Mouse (Mus musculus) stomach, embryonic 15.5 days (tissue): ENCODE data around the gene Bora. TPM values are rescaled to one million over a fixed set of nuclear protein-coding genes. Genes with fewer than 3 reads are reported as not detected.
A peak's percentile ranks its signal among the peaks of the same experiment; 100 is the strongest.

Experiments
- ATAC-seq: fragments of 200-750 bp; cut with Nextera tagmentation; 2 replicates; pipeline ENCODE4 v1.8.0; 2017; ENCODE audit warnings: low read depth, moderate number of reproducible peaks, moderate TSS enrichment; ENCODE audit not compliant: insufficient read depth, low FRiP score
- H3K27ac ChIP-seq: fragments of 300-500 bp; sonication (generic); 2 replicates; pipeline ENCODE4 v1.5.1; 2015; ENCODE audit warnings: mild to moderate bottlenecking, inconsistent platforms
- H3K27me3 ChIP-seq: fragments of 300-500 bp; sonication (generic); replicated peaks from 2 replicates; pipeline ENCODE4 v1.6.1; 2015; ENCODE audit warnings: inconsistent platforms
- H3K36me3 ChIP-seq: fragments of 300-500 bp; sonication (generic); 2 replicates; pipeline ENCODE4 v1.6.1; 2015; ENCODE audit warnings: inconsistent platforms
- H3K4me1 ChIP-seq: fragments of 300-500 bp; sonication (generic); 2 replicates; pipeline ENCODE4 v1.6.1; 2015; ENCODE audit warnings: inconsistent platforms
- H3K4me2 ChIP-seq: fragments of 300-500 bp; sonication (generic); 2 replicates; pipeline ENCODE4 v1.6.1; 2015; ENCODE audit warnings: mild to moderate bottlenecking, inconsistent platforms
- H3K4me3 ChIP-seq: fragments of 300-500 bp; sonication (generic); replicated peaks from 2 replicates; pipeline ENCODE4 v1.5.1; 2015; ENCODE audit warnings: inconsistent platforms
- H3K9ac ChIP-seq: fragments of 300-500 bp; sonication (generic); 2 replicates; pipeline ENCODE4 v1.6.1; 2015; ENCODE audit warnings: inconsistent platforms
- H3K9me3 ChIP-seq: fragments of 300-500 bp; sonication (generic); 2 replicates; pipeline ENCODE4 v1.6.1; 2016; ENCODE audit warnings: inconsistent platforms
- WGBS: fragments of 180-500 bp; shearing (Covaris S2); methylation state at CpG from one replicate; pipeline ENCODE4 v1.1.7; 2015; 5-methylcytosine and 5-hydroxymethylcytosine counted together
- polyA plus RNA-seq: library from polyadenylated mRNA; unstranded; fragments of >200 nt; fragmentation: Nextera tagmentation; extraction: Ambion mirVana; gene quantifications from 2 replicates; pipeline ENCODE4 v1.2.1, GENCODE M21; 2015

Gene Bora
- polyA plus RNA-seq, 1 experiment from 2014 or later, result 57.2 TPM

- 91% methylated on average over 7 of the region's 7 CpGs for WGBS
- H3K4me2 ChIP-seq, result no peak overlapping the region
- no peak overlapping the region for H3K27ac ChIP-seq
- no peak for ATAC-seq
- H3K9ac ChIP-seq, result no peak overlapping the region
- no peak overlapping the region for H3K4me3 ChIP-seq
- no peaks in the 10 kb centered on the region for H3K4me1 ChIP-seq
- H3K9me3 ChIP-seq, result no peaks in the 10 kb centered on the region
- no peaks in the 10 kb centered on the region for H3K27me3 ChIP-seq
- peaks cover 41% of the 10 kb centered on the region for H3K36me3 ChIP-seq
Measured at GRCm38 (mm10) chr14:99088947-99089346, 42.9 kb downstream of the Bora start.

GRCm38 (mm10) chr14:99099267-99099966 is 53.4 kb downstream of the Bora start, which contains the start of the genes Pibf1 and Dis3:
TSS of gene Pibf1 (plus strand) at chr14:99099424.
TSS of gene Dis3 (minus strand) at chr14:99099770.
- ATAC-seq, result peak; percentile 100
- Histone ChIP-seq H3K4me3 (peak within 1 kb of the TSS; percentile 77), H3K4me2 (peak within 1 kb of the TSS; percentile 68), H3K9ac (peak within 1 kb of the TSS; percentile 95), H3K36me3 (peaks cover 13% of the 10 kb centered on the region), H3K27me3 (no peaks in the 10 kb centered on the region), H3K4me1 (0 out of 2 replicates have a peak, but pooled peaks cover 7% of the 10 kb centered on the region), H3K9me3 (no peaks in the 10 kb centered on the region), H3K27ac (peak within 1 kb of the TSS; percentile 72)
- WGBS, result under 1% methylated on average over 73 of the region's 73 CpGs

DNA sequence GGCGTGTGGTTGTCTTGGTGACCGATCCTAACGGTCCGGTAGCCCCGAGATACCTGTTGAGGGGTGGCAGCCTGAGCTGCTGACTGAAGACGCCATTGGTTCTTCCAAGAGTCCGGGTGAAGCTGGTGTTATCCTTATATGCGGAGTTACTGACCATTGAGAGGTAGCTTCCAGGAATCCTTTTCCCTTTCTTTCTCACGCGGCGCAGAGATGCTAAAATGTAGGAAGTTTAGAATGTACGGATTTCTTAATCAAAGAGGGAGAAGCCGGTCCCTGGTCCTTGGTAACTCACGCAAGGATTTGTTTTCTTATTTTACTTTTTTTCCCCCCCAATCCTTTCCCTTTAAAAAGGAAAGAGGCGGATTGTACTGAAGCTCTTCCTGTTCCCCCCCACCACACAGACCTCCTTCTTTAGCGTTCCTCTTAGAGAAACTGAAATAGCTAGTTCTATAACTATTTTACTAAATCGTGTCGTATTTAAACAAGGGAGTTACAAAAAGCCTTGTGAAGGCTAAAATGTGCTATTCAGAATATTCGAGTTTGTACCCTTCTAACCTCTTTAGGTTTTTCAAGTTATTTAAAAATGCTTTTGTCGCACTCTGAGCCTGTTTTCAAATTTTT is 54.1 kb downstream of the Bora start:
- 6% methylated on average over 20 of the region's 20 CpGs for WGBS
- H3K4me3 ChIP-seq, result peak overlapping the region; percentile 77
- H3K4me2 ChIP-seq, result peak overlapping the region; percentile 58
- H3K9me3 ChIP-seq, result no peaks in the 10 kb centered on the region
- no peak for ATAC-seq
- no peaks in the 10 kb centered on the region for H3K27me3 ChIP-seq
- H3K36me3 ChIP-seq, result peaks cover 13% of the 10 kb centered on the region
- H3K4me1 ChIP-seq, result 0 out of 2 replicates have a peak, but pooled peaks cover 7% of the 10 kb centered on the region
- H3K27ac ChIP-seq, result no peak overlapping the region
- H3K9ac ChIP-seq, result peak overlapping the region; percentile 42; the same call in 1 of the 2 replicates

DNA sequence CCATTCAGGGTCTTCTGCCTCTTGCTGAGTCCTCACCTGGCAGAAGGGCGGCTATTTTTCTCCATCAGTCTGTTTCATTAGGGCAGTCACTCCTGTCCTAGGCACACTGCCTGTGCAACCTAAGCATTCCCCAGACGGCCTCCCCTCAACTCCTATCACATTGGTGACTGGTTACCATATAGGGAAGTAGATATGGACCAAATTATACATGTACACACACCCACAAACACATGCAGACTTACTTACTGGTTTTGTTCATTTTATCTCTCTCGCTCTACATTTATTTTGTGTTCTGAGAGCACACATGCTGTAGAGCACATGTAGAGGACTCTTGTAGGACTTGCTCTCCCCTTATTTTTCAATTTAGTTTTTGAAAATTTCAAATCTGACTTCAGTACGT is 57.0 kb downstream of the Bora start:
- WGBS, result 86% methylated on average over 4 of the region's 4 CpGs
- Histone ChIP-seq H3K4me1 (0 out of 2 replicates have a peak, but pooled peaks cover 7% of the 10 kb centered on the region), H3K27ac (no peak overlapping the region), H3K36me3 (no peaks in the 10 kb centered on the region), H3K9ac (no peak overlapping the region), H3K27me3 (no peaks in the 10 kb centered on the region), H3K4me2 (no peak overlapping the region), H3K4me3 (no peak overlapping the region), H3K9me3 (no peaks in the 10 kb centered on the region)
- ATAC-seq, result no peak

- WGBS, result 87% methylated on average over 6 of the region's 6 CpGs
- Histone ChIP-seq H3K9ac (no peak overlapping the region), H3K36me3 (peaks cover 10% of the 10 kb centered on the region), H3K4me3 (no peak overlapping the region), H3K4me2 (no peak overlapping the region), H3K27me3 (no peaks in the 10 kb centered on the region), H3K9me3 (no peaks in the 10 kb centered on the region), H3K27ac (no peak overlapping the region), H3K4me1 (no peaks in the 10 kb centered on the region)
- no peak for ATAC-seq
Measured at GRCm38 (mm10) chr14:99104542-99105123, 58.6 kb downstream of the Bora start.

DNA sequence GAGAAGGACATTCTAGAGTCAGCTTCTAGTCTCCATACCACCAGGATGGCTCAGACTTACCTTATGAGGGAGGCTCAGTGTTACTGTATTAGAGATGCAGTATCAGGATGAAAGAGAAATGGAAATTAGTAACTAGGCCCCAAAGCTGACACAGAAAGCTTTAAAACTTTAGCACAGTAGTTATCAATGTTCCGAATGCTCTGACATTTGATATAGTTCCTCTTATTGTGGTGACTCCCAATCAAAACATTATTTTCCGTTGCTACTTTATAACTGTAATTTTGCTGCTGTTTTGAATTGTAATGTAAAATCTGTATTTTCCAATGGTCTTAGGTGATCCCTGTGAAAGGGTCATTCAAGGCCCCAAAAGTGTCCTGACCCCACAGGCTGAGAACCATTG is 60.6 kb downstream of the Bora start:
- H3K4me3 ChIP-seq, result no peak overlapping the region
- peaks cover 13% of the 10 kb centered on the region for H3K36me3 ChIP-seq
- no peaks in the 10 kb centered on the region for H3K9me3 ChIP-seq

DNA sequence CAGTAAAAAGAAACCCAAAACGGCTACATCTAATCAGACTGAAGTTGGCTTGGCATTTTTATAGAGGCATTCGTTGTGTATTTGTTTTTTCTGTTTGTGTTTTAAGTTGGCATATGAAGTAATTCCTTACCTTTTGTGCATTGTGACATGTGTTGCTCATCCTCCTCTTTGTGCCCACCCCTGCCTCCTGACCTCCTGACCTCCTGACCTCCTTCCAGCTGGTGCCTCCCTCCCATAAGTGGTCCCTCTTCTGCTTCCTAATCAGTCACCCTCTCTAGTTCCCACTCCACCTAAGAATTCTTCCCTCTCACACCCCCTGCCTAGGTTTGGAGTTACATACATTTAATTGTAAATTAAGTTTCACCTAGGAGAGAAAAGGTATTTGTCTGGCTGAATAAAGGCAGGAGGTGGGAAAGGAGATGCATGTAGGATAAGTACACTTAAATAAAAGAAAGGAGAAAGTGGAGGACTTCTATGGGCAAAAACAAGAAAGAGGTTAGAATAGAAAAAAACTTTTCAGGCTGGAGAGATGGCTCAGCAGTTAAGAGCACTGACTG is 61.7 kb downstream of the Bora start:
- Histone ChIP-seq H3K4me3 (no peak overlapping the region), H3K4me1 (no peaks in the 10 kb centered on the region), H3K36me3 (peaks cover 13% of the 10 kb centered on the region), H3K9me3 (no peaks in the 10 kb centered on the region), H3K27me3 (no peaks in the 10 kb centered on the region), H3K9ac (no peak overlapping the region), H3K4me2 (no peak overlapping the region), H3K27ac (no peak overlapping the region)
- 80% methylated on average over 2 of the region's 2 CpGs for whole genome bisulfite sequencing
- ATAC-seq, result no peak

More for the DNA sequence above, 60.6 kb downstream of the Bora start:
- no peak overlapping the region for H3K27ac ChIP-seq
- ATAC-seq, result no peak
- WGBS, result 91% methylated on average over 2 of the region's 2 CpGs
- no peaks in the 10 kb centered on the region for H3K4me1 ChIP-seq
- no peak overlapping the region for H3K4me2 ChIP-seq
- H3K9ac ChIP-seq, result no peak overlapping the region
- no peaks in the 10 kb centered on the region for H3K27me3 ChIP-seq

DNA sequence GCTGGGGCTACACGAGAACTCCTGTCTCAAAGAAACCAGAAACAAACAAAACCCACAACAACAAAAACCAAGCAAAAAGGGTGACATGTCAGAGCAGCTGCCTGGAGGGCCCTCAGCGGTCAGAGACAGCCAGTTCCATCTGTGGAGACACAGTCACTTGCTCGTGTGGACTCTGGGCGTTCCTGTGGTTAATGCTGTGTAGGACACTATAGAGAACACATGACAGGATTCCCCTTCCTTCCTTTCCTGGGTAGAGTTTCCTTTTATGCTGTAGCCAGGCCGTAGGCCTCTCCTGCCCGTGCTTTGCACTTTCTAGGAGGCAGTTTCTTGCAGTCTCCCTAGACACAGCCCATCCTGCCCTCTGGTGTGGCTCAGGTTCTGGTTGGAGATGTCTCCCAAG is 62.7 kb downstream of the Bora start:
- Histone ChIP-seq H3K4me2 (no peak overlapping the region), H3K27ac (no peak overlapping the region), H3K27me3 (no peaks in the 10 kb centered on the region), H3K9ac (no peak overlapping the region), H3K9me3 (no peaks in the 10 kb centered on the region), H3K36me3 (peaks cover 13% of the 10 kb centered on the region), H3K4me1 (no peaks in the 10 kb centered on the region), H3K4me3 (no peak overlapping the region)
- WGBS, result 87% methylated on average over 6 of the region's 6 CpGs
- ATAC-seq, result no peak

- H3K9me3 ChIP-seq, result no peaks in the 10 kb centered on the region
- no peak for ATAC-seq
- H3K4me1 ChIP-seq, result no peaks in the 10 kb centered on the region
- H3K36me3 ChIP-seq, result peaks cover 8% of the 10 kb centered on the region; the same call in 1 of the 2 replicates
- H3K9ac ChIP-seq, result no peak overlapping the region
- no peaks in the 10 kb centered on the region for H3K27me3 ChIP-seq
- H3K27ac ChIP-seq, result no peak overlapping the region
- WGBS, result 74% methylated on average over 4 of the region's 4 CpGs
- H3K4me3 ChIP-seq, result no peak overlapping the region
- no peak overlapping the region for H3K4me2 ChIP-seq
Measured at GRCm38 (mm10) chr14:99117576-99117975, 71.6 kb downstream of the Bora start.

GRCm38 (mm10) chr14:99121584-99122339 is 75.7 kb downstream of the Bora start:
- H3K4me1 ChIP-seq, result no peaks in the 10 kb centered on the region
- H3K27ac ChIP-seq, result no peak overlapping the region
- H3K9me3 ChIP-seq, result no peaks in the 10 kb centered on the region
- H3K4me3 ChIP-seq, result no peak overlapping the region
- no peaks in the 10 kb centered on the region for H3K27me3 ChIP-seq
- no peak overlapping the region for H3K9ac ChIP-seq
- no peak for ATAC-seq
- 85% methylated on average over 11 of the region's 11 CpGs for WGBS
- peaks cover 7% of the 10 kb centered on the region; the same call in 1 of the 2 replicates for H3K36me3 ChIP-seq
- no peak overlapping the region for H3K4me2 ChIP-seq

DNA sequence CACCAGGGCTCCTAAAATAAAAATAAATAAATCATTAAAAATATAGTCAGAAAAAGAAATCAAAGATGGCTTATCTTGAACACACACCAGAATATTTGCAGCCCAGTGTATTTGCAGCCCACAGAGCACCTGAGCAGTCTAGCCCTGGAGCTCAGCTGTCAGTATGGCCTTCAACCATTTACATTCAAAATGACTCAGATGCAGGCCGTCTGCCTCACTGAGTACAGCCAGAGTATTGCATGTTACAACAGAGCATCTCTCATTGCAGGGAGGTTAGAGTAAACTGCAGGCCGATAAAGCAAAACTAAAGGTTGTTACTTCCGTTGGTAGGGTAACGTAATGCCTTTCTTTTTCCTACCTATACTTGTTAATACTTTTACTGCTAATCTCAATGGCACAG is 78.1 kb downstream of the Bora start:
- Histone ChIP-seq H3K9me3 (no peaks in the 10 kb centered on the region), H3K27me3 (no peaks in the 10 kb centered on the region), H3K4me3 (no peak overlapping the region), H3K4me2 (no peak overlapping the region), H3K4me1 (no peaks in the 10 kb centered on the region), H3K36me3 (peaks cover 4% of the 10 kb centered on the region; the same call in 1 of the 2 replicates), H3K27ac (no peak overlapping the region), H3K9ac (no peak overlapping the region)
- 81% methylated on average over 4 of the region's 4 CpGs for WGBS
- no peak for ATAC-seq
